Mouse (Mus musculus) thymus, postnatal 14 days (tissue): Measurements from ENCODE around the gene Gm20812.
"Not testable (repeated sequence)": the region's sequence is repeated elsewhere in the genome, so short reads cannot be mapped to it uniquely, and the experiment has no call there.

ENCODE experiments used
- DNase-seq: peaks from one replicate; pipeline ENCODE4 v3.0.0; 2021

Gene Gm20812

GRCm38 (mm10) chrY:12381681-12382080 lies at the start of gene Gm20812:
TSS of gene Gm20812 (plus strand) at chrY:12381981.
- not testable (repeated sequence) for DNase-seq
